In the genomic region with DNA sequence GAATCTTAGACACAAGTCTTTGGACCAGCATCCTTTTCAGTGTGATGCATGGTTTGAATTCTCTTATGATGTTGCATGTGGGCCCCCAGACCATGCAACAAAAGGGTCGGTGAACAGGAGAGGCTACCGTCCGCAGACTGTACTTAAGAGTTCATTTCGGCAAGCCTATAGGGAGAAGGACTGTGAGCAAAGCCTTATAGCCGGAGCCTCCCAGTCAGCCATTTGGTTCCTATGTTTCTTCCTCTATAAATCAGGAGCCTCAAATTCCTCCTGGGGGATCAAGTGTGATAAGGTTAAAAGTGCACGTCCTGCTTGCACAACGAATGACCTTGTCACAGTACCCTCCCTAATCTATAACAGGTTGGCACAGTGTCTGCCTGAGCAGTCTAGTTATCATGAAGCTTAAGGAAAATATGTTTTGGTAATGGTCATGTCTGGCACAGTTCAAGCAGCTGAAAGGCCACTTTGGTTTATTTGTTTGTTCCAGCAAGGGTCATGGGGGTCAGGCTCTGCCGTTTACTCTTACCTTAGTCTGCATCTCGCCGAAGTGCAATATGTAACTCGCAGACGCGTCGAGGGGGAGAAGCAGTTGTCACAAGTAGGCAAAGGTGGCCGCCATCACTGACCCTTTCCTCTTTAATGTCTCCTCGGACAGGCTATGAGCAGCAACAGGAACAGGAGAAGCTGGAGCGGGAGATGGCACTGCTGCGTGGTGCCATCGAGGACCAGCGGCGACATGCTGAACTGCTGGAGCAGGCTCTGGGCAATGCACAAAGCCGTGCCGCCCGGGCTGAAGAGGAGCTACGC, we compare ENCODE assay signal across 14 mouse cellular contexts. TPM values are rescaled to one million over a fixed set of nuclear protein-coding genes. Genes with fewer than 3 reads are reported as not detected.
A peak's percentile ranks its signal among the peaks of the same experiment; 100 is the strongest.
DNase-seq lines count a peak whose midpoint lies in the region; ATAC-seq and TF ChIP-seq lines count a peak whose summit lies in the region.
"Had no signal": no experiment of that assay in that cellular context is flagged by ENCODE, and none has a peak within 500 bp of the region (broad histone marks: within the 10 kb centered on the region; RNA-seq: fewer than 3 reads in every experiment).

No protein-coding gene starts in this region.

- H3K4me3 ChIP-seq in liver, adult 2 months (ENCODE audit: insufficient read depth, low read depth, low read length): no peak overlapping the region
- no peak overlapping the region for H3K4me3 ChIP-seq in heart, embryonic 16.5 days (ENCODE audit: low read length)
- H3K4me3 ChIP-seq in limb, embryonic 15.5 days: no peak overlapping the region
- H3K4me3 ChIP-seq in forebrain, embryonic 13.5 days: no peak overlapping the region
- H3K4me3 ChIP-seq: forebrain, embryonic 15.5 days; lung, embryonic 15.5 days; midbrain, embryonic 12.5 days had no signal

- H3K36me3 ChIP-seq in liver, adult 2 months (ENCODE audit: control insufficient read depth, insufficient read depth, low read length): peaks cover 71% of the 10 kb centered on the region
- H3K36me3 ChIP-seq in heart, embryonic 16.5 days (ENCODE audit: control insufficient read depth, insufficient read depth): peaks cover 89% of the 10 kb centered on the region
- H3K36me3 ChIP-seq in limb, embryonic 15.5 days: peaks cover 98% of the 10 kb centered on the region
- peaks cover 100% of the 10 kb centered on the region for H3K36me3 ChIP-seq in forebrain, embryonic 13.5 days (ENCODE audit: poor library complexity, severe bottlenecking)

- no peaks in the 10 kb centered on the region for H3K9me3 ChIP-seq in heart, embryonic 16.5 days (replicated peaks; ENCODE audit: control insufficient read depth, low read length)
- no peaks in the 10 kb centered on the region for H3K9me3 ChIP-seq in limb, embryonic 15.5 days
- no peaks in the 10 kb centered on the region for H3K9me3 ChIP-seq in forebrain, embryonic 13.5 days (replicated peaks)
- H3K9me3 ChIP-seq: forebrain, embryonic 15.5 days; lung, embryonic 15.5 days; midbrain, embryonic 12.5 days had no signal

- TF ChIP-seq POLR2A in liver, adult 2 months (IDR thresholded peaks at IDR 0.05; ENCODE audit: extremely low read depth, insufficient read depth, low read length): no peak

- H3K27me3 ChIP-seq in liver, adult 2 months (ENCODE audit: control insufficient read depth, insufficient read depth, low read length): no peaks in the 10 kb centered on the region
- no peaks in the 10 kb centered on the region for H3K27me3 ChIP-seq in heart, embryonic 16.5 days (ENCODE audit: control insufficient read depth, insufficient read depth, low read length)
- no peaks in the 10 kb centered on the region for H3K27me3 ChIP-seq in limb, embryonic 15.5 days
- H3K27me3 ChIP-seq in forebrain, embryonic 13.5 days: no peaks in the 10 kb centered on the region
- H3K27me3 ChIP-seq: forebrain, embryonic 15.5 days; lung, embryonic 15.5 days; midbrain, embryonic 12.5 days had no signal

- H3K79me2 ChIP-seq in liver, adult 2 months (ENCODE audit: control insufficient read depth, insufficient read depth, low read length): peaks cover 3% of the 10 kb centered on the region; the same call in 1 of the 2 replicates

- H3K27ac ChIP-seq in liver, adult 2 months (replicated peaks; ENCODE audit: insufficient read depth, low read depth, low read length): peak overlapping the region; percentile 89
- peak overlapping the region; percentile 96 for H3K27ac ChIP-seq in heart, embryonic 16.5 days (ENCODE audit: low read length)
- H3K27ac ChIP-seq in limb, embryonic 15.5 days: peak overlapping the region; percentile 38; the same call in 1 of the 2 replicates
- H3K27ac ChIP-seq in forebrain, embryonic 13.5 days: no peak overlapping the region
- H3K27ac ChIP-seq: forebrain, embryonic 15.5 days had no signal

- peak; percentile 11 for DNase-seq in embryo, embryonic 9.5 days (ENCODE audit: extremely low spot score)
- DNase-seq in embryo, embryonic 11 days: no peak
- peak; percentile 99 for DNase-seq in liver, adult 2 months (ENCODE audit: extremely low read depth, low read depth, low spot score)
- DNase-seq in liver: no peak
- DNase-seq: adrenal gland, postnatal 14 days; cerebellum, adult 11 months; right cerebral cortex, postnatal 14 days had no signal

- H3K9ac ChIP-seq in liver, adult 2 months (ENCODE audit: low read depth, low read length): peak overlapping the region; percentile 43
- H3K9ac ChIP-seq in heart, embryonic 16.5 days (ENCODE audit: low read length): peak overlapping the region; percentile 30; the same call in 1 of the 2 replicates
- no peak overlapping the region for H3K9ac ChIP-seq in limb, embryonic 15.5 days
- no peak overlapping the region for H3K9ac ChIP-seq in forebrain, embryonic 13.5 days
- H3K9ac ChIP-seq: forebrain, embryonic 15.5 days; lung, embryonic 15.5 days; midbrain, embryonic 12.5 days had no signal

- no peak overlapping the region for H3K4me2 ChIP-seq in heart, embryonic 16.5 days (ENCODE audit: low read depth, low read length)
- no peak overlapping the region for H3K4me2 ChIP-seq in limb, embryonic 15.5 days
- no peak overlapping the region for H3K4me2 ChIP-seq in forebrain, embryonic 13.5 days
- H3K4me2 ChIP-seq: forebrain, embryonic 15.5 days; lung, embryonic 15.5 days; midbrain, embryonic 12.5 days had no signal

- ATAC-seq in heart, embryonic 16.5 days (replicated peaks; ENCODE audit: extremely low read depth, insufficient read depth, low FRiP score): no peak
- ATAC-seq in limb, embryonic 15.5 days (ENCODE audit: insufficient number of reproducible peaks, low FRiP score, low TSS enrichment, low read depth): no peak
- no peak for ATAC-seq in granulocyte monocyte progenitor cell, adult 5-6 weeks (replicated peaks; ENCODE audit: poor library complexity, severe bottlenecking)
- ATAC-seq in forebrain, embryonic 13.5 days: no peak
- ATAC-seq: forebrain, embryonic 15.5 days had no signal

- WGBS in liver, adult 2 months: 46% methylated on average over 25 of the region's 25 CpGs
- 62% methylated on average over 25 of the region's 25 CpGs for WGBS in heart, embryonic 16.5 days
- 79% methylated on average over 25 of the region's 25 CpGs for WGBS in limb, embryonic 15.5 days
- 92% methylated on average over 25 of the region's 25 CpGs for WGBS in forebrain, embryonic 13.5 days

- peaks cover 52% of the 10 kb centered on the region for H3K4me1 ChIP-seq in liver, adult 2 months (ENCODE audit: control insufficient read depth, insufficient read depth, low read length)
- H3K4me1 ChIP-seq in heart, embryonic 16.5 days (ENCODE audit: control insufficient read depth, insufficient read depth, low read length): peaks cover 53% of the 10 kb centered on the region
- peaks cover 71% of the 10 kb centered on the region for H3K4me1 ChIP-seq in limb, embryonic 15.5 days
- H3K4me1 ChIP-seq in forebrain, embryonic 13.5 days: peaks cover 51% of the 10 kb centered on the region

- no peak for TF ChIP-seq CTCF in liver, adult 2 months (IDR thresholded peaks at IDR 0.05; ENCODE audit: low read depth, low read length)

RNA-seq across cellular contexts. Expression of gene Amotl2, which starts 11.4 kb away (rescaled TPM):
- total RNA-seq in liver, adult 2 months (2014; rRNA removed): 19.9 and 21.5 TPM in 2 replicates
- 9.2 and 14.0 TPM in 2 replicates for polyA plus RNA-seq in liver, adult 2 months (2012; rRNA removed)
- polyA plus RNA-seq in heart, embryonic 16.5 days (2015; fragmentation: Nextera tagmentation; extraction: Ambion mirVana): 38.6 and 43.4 TPM in 2 replicates
- polyA plus RNA-seq in limb, embryonic 15.5 days (2015; fragmentation: Nextera tagmentation; extraction: Ambion mirVana): 60.7 and 61.5 TPM in 2 replicates
- 1.8 and 1.9 TPM in 2 replicates for total RNA-seq in granulocyte monocyte progenitor cell, adult 5-6 weeks (2014; fragmentation: Nextera tagmentation)
- total RNA-seq in granulocyte monocyte progenitor cell, adult 5-6 weeks (2017): 2.5 and 2.6 TPM in 2 replicates
- 46.9 and 55.3 TPM in 2 replicates for polyA plus RNA-seq in forebrain, embryonic 13.5 days (2015; fragmentation: Nextera tagmentation; extraction: Ambion mirVana)

Comparison
In these comparisons a context has a peak if more than half of its experiments do, and no peak if none do; other contexts are left out.
1. DNase-seq: peak in embryo, embryonic 9.5 days (single experiment) and liver, adult 2 months (single experiment); none in embryo, embryonic 11 days (single experiment) and liver (single experiment).
2. H3K9ac ChIP-seq: peak in liver, adult 2 months (single experiment) and heart, embryonic 16.5 days (single experiment); none in limb, embryonic 15.5 days (single experiment) and forebrain, embryonic 13.5 days (single experiment).